Mouse (Mus musculus) ES-Bruce4 (cell line): ENCODE results near the gene Glod5.

ENCODE experiments used
- CTCF ChIP-seq: IDR thresholded peaks from one replicate; pipeline ENCODE4 v1.8.1; 2011; ENCODE audit warnings: low read depth, low read length
- EP300 ChIP-seq: IDR thresholded peaks from 2 replicates; pipeline ENCODE4 v1.6.1; 2011; ENCODE audit warnings: low read depth, low read length; ENCODE audit not compliant: insufficient read depth

- no peak for TF ChIP-seq CTCF
- TF ChIP-seq EP300 = peak; percentile 92
Measured at GRCm38 (mm10) chrX:8002001-8002400, 16.3 kb downstream of the Glod5 start.
